Mouse (Mus musculus) forebrain, postnatal 0 days (tissue): ENCODE data around the gene Nhsl1. TPM values are rescaled to one million over a fixed set of nuclear protein-coding genes. Genes with fewer than 3 reads are reported as not detected.

Experiments used
- ATAC-seq: fragments of 200-750 bp; cut with Nextera tagmentation; 2 replicates; pipeline ENCODE4 v1.8.0; 2017; ENCODE audit warnings: mild to moderate bottlenecking, moderate library complexity
- DNase-seq: peaks from one replicate; pipeline ENCODE4 v3.0.0-alpha.2; 2015
- H3K27ac ChIP-seq: fragments of 300-500 bp; sonication (generic); 2 replicates; pipeline ENCODE4 v1.5.1; 2014; ENCODE audit warnings: low read depth, mild to moderate bottlenecking, antibody characterized with exemption, low read length, moderate library complexity, mixed read lengths
- H3K27me3 ChIP-seq: fragments of 300-500 bp; sonication (generic); 2 replicates; pipeline ENCODE4 v1.6.1; 2014; ENCODE audit warnings: mild to moderate bottlenecking, low read length, mixed read lengths; ENCODE audit not compliant: insufficient read depth
- H3K36me3 ChIP-seq: fragments of 300-500 bp; sonication (generic); 2 replicates; pipeline ENCODE4 v1.6.1; 2014; ENCODE audit warnings: mild to moderate bottlenecking, moderate library complexity; ENCODE audit not compliant: insufficient read depth
- H3K4me1 ChIP-seq: fragments of 300-500 bp; sonication (generic); 2 replicates; pipeline ENCODE4 v1.6.1; 2014; ENCODE audit warnings: antibody characterized with exemption; ENCODE audit not compliant: insufficient read depth
- H3K4me2 ChIP-seq: fragments of 300-500 bp; sonication (generic); 2 replicates; pipeline ENCODE4 v1.6.1; 2014; ENCODE audit warnings: low read depth, mild to moderate bottlenecking, moderate library complexity
- H3K4me3 ChIP-seq: fragments of 300-500 bp; sonication (generic); 2 replicates; pipeline ENCODE4 v1.5.1; 2014; ENCODE audit warnings: low read depth, low read length, mixed read lengths
- H3K9ac ChIP-seq: fragments of 300-500 bp; sonication (generic); 2 replicates; pipeline ENCODE4 v1.6.1; 2014; ENCODE audit warnings: mild to moderate bottlenecking
- H3K9me3 ChIP-seq: fragments of 300-500 bp; sonication (generic); 2 replicates; pipeline ENCODE4 v1.6.1; 2016; ENCODE audit warnings: low read length
- CTCF ChIP-seq: sonication (generic); IDR thresholded peaks from 2 replicates; pipeline ENCODE4 v1.5.1; 2016; ENCODE audit warnings: antibody characterized with exemption, control low read depth, low read depth
- WGBS: fragments of 180-500 bp; shearing (Covaris S2); extraction: QIAGEN DNeasy Blood & Tissue Kit; methylation state at CpG from one replicate; pipeline ENCODE4 v1.1.7; 2014; 5-methylcytosine and 5-hydroxymethylcytosine counted together
- polyA plus RNA-seq: library from polyadenylated mRNA; unstranded; fragments of >200 nt; fragmentation: Nextera tagmentation; extraction: Ambion mirVana; gene quantifications from 2 replicates; pipeline ENCODE4 v1.2.1, GENCODE M21; 2015
- total RNA-seq: library from RNA; depleted of rRNA; stranded (reverse); fragments of >200 nt; gene quantifications from 2 replicates; pipeline ENCODE4 v1.2.3, GENCODE M21; 2014

Nhsl1 gene
- total and polyA plus RNA-seq, 2 experiments from 2014 or later: 8.9 to 22.0 TPM

- TF ChIP-seq CTCF: no peak
- no peak overlapping the region for H3K4me3 ChIP-seq
- H3K9ac ChIP-seq: no peak overlapping the region
- 85% methylated on average over 6 of the region's 6 CpGs for WGBS
- no peak overlapping the region for H3K4me2 ChIP-seq
- no peaks in the 10 kb centered on the region for H3K36me3 ChIP-seq
- no peak for ATAC-seq
- no peak overlapping the region for H3K27ac ChIP-seq
- no peak for DNase-seq
- H3K9me3 ChIP-seq: no peaks in the 10 kb centered on the region
- H3K4me1 ChIP-seq: peaks cover 4% of the 10 kb centered on the region; the same call in 1 of the 2 replicates
- no peaks in the 10 kb centered on the region for H3K27me3 ChIP-seq
Observed at GRCm38 (mm10) chr10:18420259-18421000, 101.6 kb downstream of the Nhsl1 start.

- H3K27me3 ChIP-seq: no peaks in the 10 kb centered on the region
- H3K9me3 ChIP-seq: no peaks in the 10 kb centered on the region
- no peak overlapping the region for H3K4me3 ChIP-seq
- H3K27ac ChIP-seq: no peak overlapping the region
- H3K4me2 ChIP-seq: no peak overlapping the region
- no peaks in the 10 kb centered on the region for H3K36me3 ChIP-seq
- peaks cover 4% of the 10 kb centered on the region; the same call in 1 of the 2 replicates for H3K4me1 ChIP-seq
- DNase-seq (no peak), ATAC-seq (no peak)
- H3K9ac ChIP-seq: no peak overlapping the region
- 23% methylated on average over 3 of the region's 3 CpGs for WGBS
- TF ChIP-seq CTCF: no peak
Observed at GRCm38 (mm10) chr10:18422968-18423367, 104.2 kb downstream of the Nhsl1 start.

GRCm38 (mm10) chr10:18423557-18423956 is 104.8 kb downstream of the Nhsl1 start:
- 83% methylated on average over 9 of the region's 9 CpGs for WGBS
- TF ChIP-seq CTCF: no peak
- no peak for DNase-seq

GRCm38 (mm10) chr10:18427866-18428265 is 109.1 kb downstream of the Nhsl1 start:
- ATAC-seq (no peak), DNase-seq (no peak)
- H3K27ac ChIP-seq: no peak overlapping the region
- H3K36me3 ChIP-seq: 0 out of 2 replicates have a peak, but pooled peaks cover 3% of the 10 kb centered on the region
- WGBS: 93% methylated on average over 9 of the region's 9 CpGs
- no peak overlapping the region for H3K4me3 ChIP-seq
- no peaks in the 10 kb centered on the region for H3K9me3 ChIP-seq
- no peaks in the 10 kb centered on the region for H3K27me3 ChIP-seq
- no peak overlapping the region for H3K4me2 ChIP-seq
- no peak for TF ChIP-seq CTCF
- H3K4me1 ChIP-seq: peaks cover 2% of the 10 kb centered on the region; the same call in 1 of the 2 replicates
- no peak overlapping the region for H3K9ac ChIP-seq

More at GRCm38 (mm10) chr10:18423557-18423956, 104.8 kb downstream of the Nhsl1 start:
- no peak overlapping the region for H3K4me2 ChIP-seq
- no peaks in the 10 kb centered on the region for H3K9me3 ChIP-seq
- no peak overlapping the region for H3K9ac ChIP-seq
- no peak overlapping the region for H3K4me3 ChIP-seq
- no peak for ATAC-seq
- peaks cover 4% of the 10 kb centered on the region; the same call in 1 of the 2 replicates for H3K4me1 ChIP-seq
- no peaks in the 10 kb centered on the region for H3K27me3 ChIP-seq
- H3K27ac ChIP-seq: no peak overlapping the region
- no peaks in the 10 kb centered on the region for H3K36me3 ChIP-seq

GRCm38 (mm10) chr10:18429533-18429932 is 110.7 kb downstream of the Nhsl1 start:
- Histone ChIP-seq H3K27ac (no peak overlapping the region), H3K9me3 (no peaks in the 10 kb centered on the region), H3K4me3 (no peak overlapping the region), H3K27me3 (no peaks in the 10 kb centered on the region), H3K9ac (no peak overlapping the region), H3K4me1 (no peaks in the 10 kb centered on the region), H3K4me2 (no peak overlapping the region), H3K36me3 (0 out of 2 replicates have a peak, but pooled peaks cover 3% of the 10 kb centered on the region)
- DNase-seq: no peak
- peak; percentile 57 for TF ChIP-seq CTCF
- WGBS: 95% methylated on average over 3 of the region's 3 CpGs
- ATAC-seq: no peak

GRCm38 (mm10) chr10:18430141-18430540 is 111.4 kb downstream of the Nhsl1 start:
- no peak for TF ChIP-seq CTCF
- Histone ChIP-seq H3K36me3 (0 out of 2 replicates have a peak, but pooled peaks cover 3% of the 10 kb centered on the region), H3K4me2 (no peak overlapping the region), H3K4me3 (no peak overlapping the region), H3K9me3 (no peaks in the 10 kb centered on the region), H3K4me1 (no peaks in the 10 kb centered on the region), H3K27ac (no peak overlapping the region), H3K9ac (no peak overlapping the region), H3K27me3 (no peaks in the 10 kb centered on the region)
- no peak for ATAC-seq
- no peak for DNase-seq
- 64% methylated on average over 8 of the region's 8 CpGs for WGBS

GRCm38 (mm10) chr10:18430973-18431372 is 112.2 kb downstream of the Nhsl1 start:
- H3K27me3 ChIP-seq: no peaks in the 10 kb centered on the region
- TF ChIP-seq CTCF: no peak; the same call in 1 of the 2 replicates
- ATAC-seq (peak; percentile 77), DNase-seq (peak; percentile 63)
- H3K27ac ChIP-seq: 0 out of 2 replicates have a peak overlapping the region, but pooled peaks have one; percentile 21
- H3K9me3 ChIP-seq: no peaks in the 10 kb centered on the region
- peak overlapping the region; percentile 59 for H3K4me2 ChIP-seq
- 5% methylated on average over 18 of the region's 18 CpGs for WGBS
- H3K4me1 ChIP-seq: no peaks in the 10 kb centered on the region
- peak overlapping the region; percentile 36 for H3K4me3 ChIP-seq
- H3K36me3 ChIP-seq: 0 out of 2 replicates have a peak, but pooled peaks cover 3% of the 10 kb centered on the region
- H3K9ac ChIP-seq: peak overlapping the region; percentile 43
